Mouse (Mus musculus) layer of hippocampus, postnatal 10 days (tissue): ENCODE data around the gene Sult6b1. TPM values are rescaled to one million over a fixed set of nuclear protein-coding genes. Genes with fewer than 3 reads are reported as not detected.

ENCODE experiments used
- DNase-seq, 2 experiments: peaks; one replicate each; pipeline ENCODE4 v3.0.0; 2021; ENCODE audit warnings: low spot score in 2 of 2
- long read RNA-seq: library from polyadenylated mRNA; stranded (forward); transcript quantifications from one replicate; pipeline ENCODE4 v2.0.0, GENCODE M21; 2023
- total RNA-seq, 2 experiments: library from RNA; stranded (reverse); gene quantifications; 2 replicates each; pipeline ENCODE4 v1.2.3; 2021

Gene Sult6b1
- total RNA-seq = not detected
- long read RNA-seq, partial matches to known transcripts = 0 of 1 reads
- long read RNA-seq, other reads (novel, unspliced or antisense) = 1 of 1 reads

GRCm38 (mm10) chr17:78906892-78907291 lies at the start of gene Sult6b1:
TSS of gene Sult6b1 (minus strand) at chr17:78906992.
- no peak for DNase-seq

- DNase-seq = no peak
Measured at GRCm38 (mm10) chr17:78953240-78953639, 46.4 kb upstream of the Sult6b1 start.

- DNase-seq = no peak
Measured at GRCm38 (mm10) chr17:78952070-78952469, 45.3 kb upstream of the Sult6b1 start.

GRCm38 (mm10) chr17:78951225-78951624 lies 44.4 kb upstream of the Sult6b1 start:
- no peak for DNase-seq

GRCm38 (mm10) chr17:78942579-78942978 lies 35.8 kb upstream of the Sult6b1 start:
- DNase-seq = no peak

- DNase-seq = no peak
Measured at GRCm38 (mm10) chr17:78938927-78939326, 32.1 kb upstream of the Sult6b1 start.

- DNase-seq = no peak
Measured at GRCm38 (mm10) chr17:78937229-78937853, 30.5 kb upstream of the Sult6b1 start.

- peak; percentile 95 to 97 for DNase-seq
Measured at GRCm38 (mm10) chr17:78936466-78937228, 29.9 kb upstream of the Sult6b1 start, which contains the start of the genes Cebpz and Ndufaf7. TSS of gene Cebpz (minus strand) at chr17:78937066. TSS of gene Ndufaf7 (plus strand) at chr17:78937136.

GRCm38 (mm10) chr17:78935857-78936256 lies 29.1 kb upstream of the Sult6b1 start:
- no peak for DNase-seq

- no peak for DNase-seq
Measured at GRCm38 (mm10) chr17:78917696-78918095, 10.9 kb upstream of the Sult6b1 start.

- no peak for DNase-seq
Measured at GRCm38 (mm10) chr17:78916899-78917298, 10.1 kb upstream of the Sult6b1 start.

- DNase-seq = peak; percentile 83 to 86
Measured at GRCm38 (mm10) chr17:78916369-78916813, 9.6 kb upstream of the Sult6b1 start, which contains the start of gene Cebpzos. TSS of gene Cebpzos (plus strand) at chr17:78916500.

- no peak for DNase-seq
Measured at GRCm38 (mm10) chr17:78915772-78916171, 9.0 kb upstream of the Sult6b1 start.

- DNase-seq = no peak
Measured at GRCm38 (mm10) chr17:78913921-78914320, 7.1 kb upstream of the Sult6b1 start.

- DNase-seq = peak; percentile 40 to 44
Measured at GRCm38 (mm10) chr17:78912861-78913281, 6.1 kb upstream of the Sult6b1 start.

GRCm38 (mm10) chr17:78909374-78909773 lies 2.6 kb upstream of the Sult6b1 start:
- DNase-seq = no peak

- no peak for DNase-seq
Measured at GRCm38 (mm10) chr17:78903158-78903557, 3.6 kb downstream of the Sult6b1 start.

- DNase-seq = peak; percentile 43 to 48
Measured at GRCm38 (mm10) chr17:78895394-78895793, 11.4 kb downstream of the Sult6b1 start.

GRCm38 (mm10) chr17:78894991-78895390 lies 11.8 kb downstream of the Sult6b1 start:
- DNase-seq = no peak

- DNase-seq = no peak
Measured at GRCm38 (mm10) chr17:78891020-78891419, 15.8 kb downstream of the Sult6b1 start.

- no peak for DNase-seq
Measured at GRCm38 (mm10) chr17:78889184-78889583, 17.6 kb downstream of the Sult6b1 start.

- DNase-seq = no peak
Measured at GRCm38 (mm10) chr17:78888554-78888953, 18.2 kb downstream of the Sult6b1 start.
